15 mouse cellular contexts compared by ENCODE assay signal in genomic region chr16:76947011-76947410, GRCm38 (mm10).
"Had no signal": no experiment of that assay in that cellular context is flagged by ENCODE, and none has a peak within 500 bp of the region (broad histone marks: within the 10 kb centered on the region; RNA-seq: fewer than 3 reads in every experiment).

No protein-coding gene starts in this region.

- H3K36me3 ChIP-seq: neural tube, embryonic 13.5 days; neural tube, embryonic 15.5 days; stomach, embryonic 15.5 days had no signal

- H3K27ac ChIP-seq: neural tube, embryonic 13.5 days; neural tube, embryonic 15.5 days; stomach, embryonic 15.5 days; stomach, postnatal 0 days had no signal

- H3K9me3 ChIP-seq: neural tube, embryonic 13.5 days; neural tube, embryonic 15.5 days; stomach, embryonic 15.5 days had no signal

- H3K9ac ChIP-seq: neural tube, embryonic 13.5 days; neural tube, embryonic 15.5 days; stomach, embryonic 15.5 days had no signal

- DNase-seq: retina, postnatal 1 day; right cerebral cortex, adult 18-20 months; right cerebral cortex, postnatal 14 days; right cerebral cortex, postnatal 25 days; right cerebral cortex, postnatal 4 days; spleen, adult 18-20 months; thymus, adult 18-20 months; thymus, adult 2 months; thymus, postnatal 14 days; thymus, postnatal 25 days; thymus, postnatal 36 days had no signal

- H3K4me3 ChIP-seq: neural tube, embryonic 13.5 days; neural tube, embryonic 15.5 days; stomach, embryonic 15.5 days had no signal

- H3K27me3 ChIP-seq: neural tube, embryonic 13.5 days; neural tube, embryonic 15.5 days; stomach, embryonic 15.5 days had no signal

- H3K4me1 ChIP-seq: neural tube, embryonic 13.5 days; stomach, embryonic 15.5 days had no signal

- H3K4me2 ChIP-seq: neural tube, embryonic 13.5 days; neural tube, embryonic 15.5 days; stomach, embryonic 15.5 days had no signal
